Mouse (Mus musculus) C2C12 (cell line): ENCODE results near the gene Usp37. TPM values are rescaled to one million over a fixed set of nuclear protein-coding genes. Genes with fewer than 3 reads are reported as not detected.

Experiments used
- H3K27me3 ChIP-seq: one replicate; pipeline ENCODE4 v1.6.1; 2011; ENCODE audit not compliant: control insufficient read depth, insufficient read depth, insufficient read length
- H3K36me3 ChIP-seq: one replicate; pipeline ENCODE4 v1.6.1; 2011; ENCODE audit not compliant: control insufficient read depth, insufficient read depth
- H3K4me3 ChIP-seq: one replicate; pipeline ENCODE4 v1.5.1; 2011; ENCODE audit warnings: mild to moderate bottlenecking, control low read depth; ENCODE audit not compliant: poor library complexity, insufficient read depth, severe bottlenecking
- H3K79me2 ChIP-seq: one replicate; pipeline ENCODE4 v1.6.1; 2011; ENCODE audit not compliant: control insufficient read depth, insufficient read depth
- H3K79me3 ChIP-seq: one replicate; pipeline ENCODE4 v1.6.1; 2011; ENCODE audit warnings: low read depth, control low read depth
- H3ac ChIP-seq: one replicate; pipeline ENCODE3; 2011; ENCODE audit warnings: low read depth; ENCODE audit not compliant: control insufficient read depth, insufficient read length
- CEBPB ChIP-seq: IDR thresholded peaks from one replicate; pipeline ENCODE4 v1.6.1; 2011; ENCODE audit warnings: low read depth, mild to moderate bottlenecking, control low read depth, moderate library complexity
- CTCF ChIP-seq: IDR thresholded peaks from one replicate; pipeline ENCODE4 v1.5.1; 2011; ENCODE audit not compliant: control insufficient read depth, insufficient read depth, insufficient read length
- FOSL1 ChIP-seq: IDR thresholded peaks from one replicate; pipeline ENCODE4 v1.8.0; 2011; ENCODE audit warnings: mild to moderate bottlenecking, low read length; ENCODE audit not compliant: poor library complexity, insufficient read depth, severe bottlenecking
- MAX ChIP-seq: IDR thresholded peaks from one replicate; pipeline ENCODE4 v1.6.1; 2011; ENCODE audit warnings: mild to moderate bottlenecking, control low read depth
- MYOD1 ChIP-seq: IDR thresholded peaks from one replicate; pipeline ENCODE4 v1.6.1; 2011; ENCODE audit warnings: low read depth; ENCODE audit not compliant: control insufficient read depth, insufficient read length
- MYOG ChIP-seq: IDR thresholded peaks from one replicate; pipeline ENCODE4 v1.6.1; 2011; ENCODE audit not compliant: control insufficient read depth, insufficient read length; ENCODE audit errors: extremely low read depth
- USF1 ChIP-seq: IDR thresholded peaks from one replicate; pipeline ENCODE4 v1.6.1; 2011; ENCODE audit warnings: low read depth, mild to moderate bottlenecking, control low read depth, moderate library complexity
- polyA plus RNA-seq: library from polyadenylated mRNA; unstranded; fragments of >200 nt; fragmentation: generic; extraction: Trizol; gene quantifications from one replicate; pipeline ENCODE4 v1.2.1, GENCODE M21; 2012; ENCODE audit warnings: missing spikeins

Gene Usp37
- polyA plus RNA-seq, 1 experiment: 4.9 TPM

- Histone ChIP-seq H3K27me3 (no peaks in the 10 kb centered on the region), H3K4me3 (no peak overlapping the region), H3K79me2 (no peaks in the 10 kb centered on the region), H3ac (no peak overlapping the region), H3K36me3 (peaks cover 85% of the 10 kb centered on the region), H3K79me3 (no peaks in the 10 kb centered on the region)
- TF ChIP-seq FOSL1: no peak
- TF ChIP-seq CEBPB: no peak
- no peak for TF ChIP-seq MAX
- no peak for TF ChIP-seq USF1
- TF ChIP-seq CTCF: no peak
- TF ChIP-seq MYOG: no peak
- no peak for TF ChIP-seq MYOD1
Observed at GRCm38 (mm10) chr1:74452611-74453045, 91.5 kb downstream of the Usp37 start.

- H3K27me3 ChIP-seq: no peaks in the 10 kb centered on the region
- H3K79me3 ChIP-seq: no peaks in the 10 kb centered on the region
- TF ChIP-seq FOSL1: no peak
- peaks cover 66% of the 10 kb centered on the region for H3K36me3 ChIP-seq
- H3K79me2 ChIP-seq: no peaks in the 10 kb centered on the region
- no peak overlapping the region for H3K4me3 ChIP-seq
- no peak overlapping the region for H3ac ChIP-seq
Observed at GRCm38 (mm10) chr1:74444538-74444937, 99.5 kb downstream of the Usp37 start.

DNA sequence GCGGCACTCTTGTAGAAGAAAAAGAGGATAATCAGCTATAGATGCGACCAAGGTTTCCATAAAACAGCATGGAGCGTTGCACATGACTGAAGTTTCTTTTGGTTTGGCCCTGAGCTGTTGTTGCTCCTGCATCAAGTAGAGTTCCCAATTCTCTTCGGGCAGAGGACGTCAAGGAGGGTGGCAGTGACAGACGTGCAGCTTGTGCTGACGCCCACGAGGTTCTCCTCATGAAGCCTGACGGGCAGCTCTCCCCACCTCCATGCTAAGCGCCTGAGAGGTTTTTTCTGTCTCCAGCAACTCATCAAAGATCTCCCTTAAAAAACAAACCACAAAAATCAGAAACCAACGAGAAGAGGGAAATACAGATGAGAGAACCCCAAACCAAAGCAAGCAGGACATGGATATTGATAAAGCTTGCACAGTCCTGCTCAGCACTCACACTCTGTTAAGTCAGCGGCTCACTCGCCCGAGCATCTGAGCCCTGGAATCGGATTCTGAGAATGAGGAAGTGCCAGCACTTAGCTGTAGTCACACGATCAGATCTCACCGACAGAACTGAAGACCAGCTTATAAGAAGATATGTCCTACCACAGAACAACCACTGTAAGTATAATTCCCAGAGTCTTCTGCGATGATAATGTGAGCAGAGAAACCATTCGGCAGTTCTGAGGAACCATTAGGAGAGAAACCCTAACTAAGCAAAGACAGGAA, 104.8 kb downstream of the Usp37 start:
- no peaks in the 10 kb centered on the region for H3K27me3 ChIP-seq
- TF ChIP-seq MYOD1: no peak
- no peak for TF ChIP-seq USF1
- TF ChIP-seq MYOG: no peak
- no peak for TF ChIP-seq CEBPB
- H3K36me3 ChIP-seq: peaks cover 63% of the 10 kb centered on the region

DNA sequence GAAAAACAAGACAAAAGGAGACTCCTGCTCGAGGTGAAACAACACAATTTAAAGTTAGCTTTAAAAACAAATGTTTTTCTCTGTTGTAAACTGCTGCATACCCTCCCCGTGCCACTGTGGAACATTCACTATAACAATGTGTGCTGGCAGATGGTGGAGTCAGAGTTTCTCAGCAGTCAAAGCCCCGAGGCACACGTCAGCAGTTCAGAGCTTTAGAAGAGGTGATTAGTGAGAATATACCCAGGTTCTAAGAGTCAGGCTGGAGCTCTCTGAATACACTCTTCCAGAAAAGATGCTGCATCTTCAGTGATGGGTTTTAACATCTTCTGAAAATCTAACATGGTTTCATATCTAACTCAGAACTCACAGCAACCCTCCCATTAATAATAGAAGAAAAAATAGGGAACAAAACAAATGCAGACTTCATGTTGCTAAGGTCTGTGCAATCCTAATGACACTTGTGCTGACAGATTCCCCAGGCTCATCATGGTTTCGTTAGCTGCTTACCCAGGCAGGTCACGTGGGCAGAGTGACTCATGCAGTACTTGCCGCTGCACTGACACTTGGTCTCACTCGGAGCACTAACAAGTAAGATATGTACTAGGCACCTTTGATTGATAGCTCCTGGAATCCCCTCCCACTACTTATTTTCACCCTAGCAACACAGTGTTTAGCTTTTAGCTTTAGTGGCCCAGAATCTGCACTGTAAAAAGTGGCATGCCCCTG, 106.2 kb downstream of the Usp37 start:
- H3K79me3 ChIP-seq: no peaks in the 10 kb centered on the region
- TF ChIP-seq CTCF: no peak
- TF ChIP-seq MYOD1: no peak
- peak; percentile 100 for TF ChIP-seq USF1
- peak; percentile 59 for TF ChIP-seq MAX
- TF ChIP-seq FOSL1: peak; percentile 15
- no peak overlapping the region for H3K4me3 ChIP-seq
- no peaks in the 10 kb centered on the region for H3K79me2 ChIP-seq
- H3ac ChIP-seq: no peak overlapping the region
- peaks cover 59% of the 10 kb centered on the region for H3K36me3 ChIP-seq
- no peaks in the 10 kb centered on the region for H3K27me3 ChIP-seq

More for the DNA sequence above, 104.8 kb downstream of the Usp37 start:
- Histone ChIP-seq H3K79me3 (no peaks in the 10 kb centered on the region), H3K79me2 (no peaks in the 10 kb centered on the region), H3K4me3 (no peak overlapping the region), H3ac (no peak overlapping the region)

DNA sequence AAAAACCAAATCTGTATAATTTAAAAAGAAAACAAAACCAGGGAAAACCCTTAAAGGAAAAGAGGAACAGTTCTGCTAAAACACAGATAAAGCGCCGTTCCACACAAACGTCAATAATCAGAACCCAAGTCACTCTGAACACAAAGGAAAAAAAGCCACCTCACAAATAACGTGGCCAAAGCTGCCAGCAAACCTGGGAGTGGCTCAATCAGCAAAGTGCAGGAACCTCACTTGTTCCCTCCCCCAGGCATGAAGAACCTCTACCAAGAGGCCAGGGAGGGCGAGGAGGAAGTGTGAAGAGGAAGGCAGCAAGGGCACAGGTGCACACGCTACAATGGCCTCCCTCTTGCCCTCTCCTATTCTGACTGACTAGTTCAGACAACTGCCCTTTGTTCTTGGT, 108.5 kb downstream of the Usp37 start:
- TF ChIP-seq MAX (no peak), CTCF (no peak), MYOG (no peak), MYOD1 (no peak), FOSL1 (no peak), CEBPB (no peak), USF1 (no peak)
- peaks cover 41% of the 10 kb centered on the region for H3K36me3 ChIP-seq
- H3K79me3 ChIP-seq: no peaks in the 10 kb centered on the region
- H3K79me2 ChIP-seq: no peaks in the 10 kb centered on the region
- no peak overlapping the region for H3K4me3 ChIP-seq
- no peaks in the 10 kb centered on the region for H3K27me3 ChIP-seq
- no peak overlapping the region for H3ac ChIP-seq

GRCm38 (mm10) chr1:74434596-74434995, 109.5 kb downstream of the Usp37 start:
- Histone ChIP-seq H3K79me3 (no peaks in the 10 kb centered on the region), H3K36me3 (peaks cover 34% of the 10 kb centered on the region), H3K79me2 (no peaks in the 10 kb centered on the region), H3ac (no peak overlapping the region), H3K4me3 (no peak overlapping the region), H3K27me3 (no peaks in the 10 kb centered on the region)
- TF ChIP-seq USF1 (no peak), MYOD1 (no peak), CTCF (no peak), CEBPB (no peak), FOSL1 (no peak), MAX (no peak), MYOG (no peak)
